Mouse (Mus musculus) C2C12 (cell line): ENCODE data around the gene Ppfia4.

Experiments used
- CEBPB ChIP-seq: IDR thresholded peaks from one replicate; pipeline ENCODE4 v1.6.1; 2011; ENCODE audit warnings: low read depth, mild to moderate bottlenecking, control low read depth, moderate library complexity
- CTCF ChIP-seq: IDR thresholded peaks from one replicate; pipeline ENCODE4 v1.5.1; 2011; ENCODE audit not compliant: control insufficient read depth, insufficient read depth, insufficient read length
- MAX ChIP-seq: IDR thresholded peaks from one replicate; pipeline ENCODE4 v1.6.1; 2011; ENCODE audit warnings: mild to moderate bottlenecking, control low read depth
- MYOG ChIP-seq: IDR thresholded peaks from one replicate; pipeline ENCODE4 v1.6.1; 2011; ENCODE audit not compliant: control insufficient read depth, insufficient read length; ENCODE audit errors: extremely low read depth
- USF1 ChIP-seq: IDR thresholded peaks from one replicate; pipeline ENCODE4 v1.6.1; 2011; ENCODE audit warnings: low read depth, mild to moderate bottlenecking, control low read depth, moderate library complexity

GRCm38 (mm10) chr1:134347791-134348190, 15.1 kb upstream of the Ppfia4 start:
- TF ChIP-seq MYOG (no peak), USF1 (no peak), CTCF (no peak), CEBPB (no peak), MAX (no peak)
